Mouse (Mus musculus) neutrophil, adult 5-6 weeks (primary cell): ENCODE data around the gene Tmem82. TPM values are rescaled to one million over a fixed set of nuclear protein-coding genes. Genes with fewer than 3 reads are reported as not detected.

Experiments
- ATAC-seq: fragments of 151-379, 151-347 bp; 2 replicates; pipeline ENCODE4 v1.8.0; 2017; ENCODE audit warnings: mild to moderate bottlenecking, moderate TSS enrichment; ENCODE audit not compliant: insufficient number of reproducible peaks, poor library complexity, low FRiP score, severe bottlenecking; ENCODE audit errors: extremely low read depth
- total RNA-seq: library from RNA; stranded (forward); fragments of 200-1000 nt; gene quantifications from 2 replicates; pipeline ENCODE4 v1.2.3, GENCODE M21; 2017

Gene Tmem82
- total RNA-seq: not detected in 2 replicates

- peak; percentile 58 for ATAC-seq
Measured at GRCm38 (mm10) chr4:141618565-141619243, at the start of gene Tmem82. Gene Tmem82 (minus strand): TSS chr4:141618633.

- no peak for ATAC-seq
Measured at GRCm38 (mm10) chr4:141664799-141665198, 46.4 kb upstream of the Tmem82 start, which contains the start of gene Plekhm2. Gene Plekhm2 (minus strand): TSS chr4:141664899.

GRCm38 (mm10) chr4:141664011-141664745 lies 45.7 kb upstream of the Tmem82 start:
- ATAC-seq: peak; percentile 40

- no peak; the same call in 1 of the 2 replicates for ATAC-seq
Measured at GRCm38 (mm10) chr4:141663122-141663931, 44.9 kb upstream of the Tmem82 start.

- no peak for ATAC-seq
Measured at GRCm38 (mm10) chr4:141660884-141661283, 42.5 kb upstream of the Tmem82 start.

GRCm38 (mm10) chr4:141659739-141660138 lies 41.3 kb upstream of the Tmem82 start:
- no peak for ATAC-seq

- ATAC-seq: no peak
Measured at GRCm38 (mm10) chr4:141658846-141659484, 40.5 kb upstream of the Tmem82 start.

- ATAC-seq: no peak
Measured at GRCm38 (mm10) chr4:141656932-141657331, 38.5 kb upstream of the Tmem82 start.

- ATAC-seq: peak; percentile 49
Measured at GRCm38 (mm10) chr4:141655908-141656608, 37.6 kb upstream of the Tmem82 start.

- ATAC-seq: no peak
Measured at GRCm38 (mm10) chr4:141654509-141654908, 36.1 kb upstream of the Tmem82 start.

- no peak for ATAC-seq
Measured at GRCm38 (mm10) chr4:141653813-141654212, 35.4 kb upstream of the Tmem82 start.

GRCm38 (mm10) chr4:141653044-141653443 lies 34.6 kb upstream of the Tmem82 start:
- ATAC-seq: no peak

- no peak for ATAC-seq
Measured at GRCm38 (mm10) chr4:141651944-141652343, 33.5 kb upstream of the Tmem82 start.

GRCm38 (mm10) chr4:141651286-141651685 lies 32.9 kb upstream of the Tmem82 start:
- ATAC-seq: no peak

GRCm38 (mm10) chr4:141649244-141649643 lies 30.8 kb upstream of the Tmem82 start:
- ATAC-seq: no peak

GRCm38 (mm10) chr4:141648262-141648661 lies 29.8 kb upstream of the Tmem82 start:
- ATAC-seq: no peak

- no peak for ATAC-seq
Measured at GRCm38 (mm10) chr4:141647187-141647586, 28.8 kb upstream of the Tmem82 start.

GRCm38 (mm10) chr4:141645988-141646387 lies 27.6 kb upstream of the Tmem82 start:
- ATAC-seq: no peak
